8 mouse cellular contexts compared by ENCODE assay signal in the genomic region with DNA sequence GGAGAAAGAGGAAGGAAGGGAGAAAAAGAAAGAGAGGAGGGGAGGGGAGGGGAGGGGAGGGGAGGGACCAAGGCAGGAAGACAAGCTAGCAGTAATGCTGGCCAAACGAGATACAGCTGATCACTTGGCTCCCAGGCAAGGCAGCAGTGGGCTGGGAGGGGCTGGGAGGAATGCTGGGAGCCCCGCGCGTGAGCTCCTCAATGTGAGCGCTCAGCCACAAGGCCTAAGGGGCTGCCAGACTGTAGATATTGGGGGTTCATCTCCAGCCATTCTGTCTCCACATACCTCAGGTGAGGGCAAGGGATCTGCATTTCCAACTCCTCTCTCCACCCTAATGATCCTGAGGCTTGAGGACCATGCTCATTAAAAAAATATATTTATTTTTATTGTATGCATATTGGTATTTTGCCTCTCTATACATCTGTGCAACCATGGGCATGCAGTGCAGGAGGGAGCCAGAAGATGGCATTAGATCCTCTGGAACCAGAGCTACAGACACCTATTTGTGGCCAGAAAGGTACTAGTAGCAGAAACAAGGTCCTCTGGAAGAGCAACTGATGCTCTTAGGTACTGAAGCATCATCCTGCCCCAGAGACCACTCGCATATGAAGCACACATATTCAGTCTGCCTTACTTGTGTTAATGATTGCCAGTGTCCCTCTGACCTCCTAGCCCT. TPM values are rescaled to one million over a fixed set of nuclear protein-coding genes. Genes with fewer than 3 reads are reported as not detected.
DNase-seq lines count a peak whose midpoint lies in the region; ATAC-seq and TF ChIP-seq lines count a peak whose summit lies in the region.

No protein-coding gene starts in this region.

- peak; percentile 40; the same call in 1 of the 2 replicates for TF ChIP-seq CTCF in embryonic fibroblast, embryonic 13.5 days (IDR thresholded peaks at IDR 0.05; ENCODE audit: borderline replicate concordance, insufficient read depth, low read length)

- no peaks in the 10 kb centered on the region for H3K27me3 ChIP-seq in hindbrain, embryonic 11.5 days (ENCODE audit: control insufficient read depth, insufficient read depth, low read length)
- no peaks in the 10 kb centered on the region for H3K27me3 ChIP-seq in hindbrain, embryonic 10.5 days (ENCODE audit: insufficient read depth, poor library complexity, severe bottlenecking)
- no peaks in the 10 kb centered on the region for H3K27me3 ChIP-seq in kidney, embryonic 14.5 days (ENCODE audit: control insufficient read depth, insufficient read depth, low read length)
- no peaks in the 10 kb centered on the region for H3K27me3 ChIP-seq in embryonic facial prominence, embryonic 10.5 days (replicated peaks; ENCODE audit: low read depth, poor library complexity, severe bottlenecking)

- no peak for DNase-seq in hindbrain, embryonic 11.5 days (ENCODE audit: low spot score)
- no peak for DNase-seq in hindbrain, embryonic 10.5 days (ENCODE audit: low spot score)
- peak; percentile 12 for DNase-seq in Muller cell, postnatal 12 days (ENCODE audit: inconsistent ontology term)
- DNase-seq in lung, postnatal 36 days: peak; percentile 74
- peak; percentile 61 for DNase-seq in thymus, postnatal 14 days
- DNase-seq in embryonic facial prominence, embryonic 10.5 days (ENCODE audit: low spot score): no peak

- 0 out of 2 replicates have a peak, but pooled peaks have one; percentile 18 for ATAC-seq in hindbrain, embryonic 11.5 days (ENCODE audit: low FRiP score)
- ATAC-seq in kidney, embryonic 14.5 days (ENCODE audit: low FRiP score, low TSS enrichment): peak; percentile 11; the same call in 1 of the 2 replicates

- H3K9me3 ChIP-seq in hindbrain, embryonic 11.5 days (ENCODE audit: control insufficient read depth, low read length): no peaks in the 10 kb centered on the region
- H3K9me3 ChIP-seq in hindbrain, embryonic 10.5 days: no peaks in the 10 kb centered on the region
- no peaks in the 10 kb centered on the region for H3K9me3 ChIP-seq in kidney, embryonic 14.5 days (ENCODE audit: control insufficient read depth, low read length)
- H3K9me3 ChIP-seq in embryonic facial prominence, embryonic 10.5 days: no peaks in the 10 kb centered on the region

- 35% methylated on average over 6 of the region's 6 CpGs for whole genome bisulfite sequencing in hindbrain, embryonic 11.5 days
- 35% methylated on average over 6 of the region's 6 CpGs for WGBS in hindbrain, embryonic 10.5 days
- 20% methylated on average over 6 of the region's 6 CpGs for WGBS in kidney, embryonic 14.5 days
- WGBS in embryonic facial prominence, embryonic 10.5 days: 38% methylated on average over 6 of the region's 6 CpGs

- H3K36me3 ChIP-seq in hindbrain, embryonic 11.5 days (ENCODE audit: control insufficient read depth, insufficient read depth, low read length): no peaks in the 10 kb centered on the region
- H3K36me3 ChIP-seq in hindbrain, embryonic 10.5 days: no peaks in the 10 kb centered on the region
- H3K36me3 ChIP-seq in kidney, embryonic 14.5 days (ENCODE audit: control insufficient read depth, insufficient read depth, low read length): no peaks in the 10 kb centered on the region
- no peaks in the 10 kb centered on the region for H3K36me3 ChIP-seq in embryonic facial prominence, embryonic 10.5 days (replicated peaks)

- H3K27ac ChIP-seq in hindbrain, embryonic 11.5 days (ENCODE audit: low read depth, low read length): no peak overlapping the region
- H3K27ac ChIP-seq in hindbrain, embryonic 10.5 days: no peak overlapping the region
- H3K27ac ChIP-seq in embryonic fibroblast, embryonic 13.5 days (ENCODE audit: insufficient read depth, low read length): no peak overlapping the region
- H3K27ac ChIP-seq in kidney, embryonic 14.5 days (ENCODE audit: low read depth, low read length): peak overlapping the region; percentile 79; the same call in 1 of the 2 replicates
- no peak overlapping the region for H3K27ac ChIP-seq in embryonic facial prominence, embryonic 10.5 days (replicated peaks)

- H3K4me2 ChIP-seq in hindbrain, embryonic 11.5 days (replicated peaks; ENCODE audit: low read depth, low read length): no peak overlapping the region
- no peak overlapping the region for H3K4me2 ChIP-seq in kidney, embryonic 14.5 days (replicated peaks; ENCODE audit: low read depth, low read length)

- no peak overlapping the region for H3K9ac ChIP-seq in hindbrain, embryonic 11.5 days (ENCODE audit: low read depth, low read length)
- no peak overlapping the region for H3K9ac ChIP-seq in kidney, embryonic 14.5 days (ENCODE audit: low read depth, low read length)

- H3K4me3 ChIP-seq in hindbrain, embryonic 11.5 days (ENCODE audit: low read depth, low read length): no peak overlapping the region
- no peak overlapping the region for H3K4me3 ChIP-seq in hindbrain, embryonic 10.5 days
- H3K4me3 ChIP-seq in embryonic fibroblast, embryonic 13.5 days (ENCODE audit: insufficient read depth, low read length): no peak overlapping the region
- H3K4me3 ChIP-seq in kidney, embryonic 14.5 days (ENCODE audit: low read length): no peak overlapping the region
- H3K4me3 ChIP-seq in embryonic facial prominence, embryonic 10.5 days: no peak overlapping the region

- no peaks in the 10 kb centered on the region for H3K4me1 ChIP-seq in hindbrain, embryonic 11.5 days (replicated peaks; ENCODE audit: control insufficient read depth, insufficient read depth, low read length)
- peaks cover 30% of the 10 kb centered on the region; the same call in 1 of the 2 replicates for H3K4me1 ChIP-seq in hindbrain, embryonic 10.5 days (replicated peaks)
- H3K4me1 ChIP-seq in embryonic fibroblast, embryonic 13.5 days (ENCODE audit: control insufficient read depth, insufficient read depth, low read length): no peaks in the 10 kb centered on the region
- H3K4me1 ChIP-seq in kidney, embryonic 14.5 days (ENCODE audit: control insufficient read depth, insufficient read depth, low read length): no peaks in the 10 kb centered on the region; the same call in 1 of the 2 replicates
- peaks cover 29% of the 10 kb centered on the region for H3K4me1 ChIP-seq in embryonic facial prominence, embryonic 10.5 days

- TF ChIP-seq POLR2A in embryonic fibroblast, embryonic 13.5 days (IDR thresholded peaks at IDR 0.05; ENCODE audit: low read depth, low read length): no peak

RNA-seq across cellular contexts. Expression of a gene that starts 2.6 kb away (rescaled TPM):
- polyA plus RNA-seq in hindbrain, embryonic 11.5 days (2014; fragmentation: Nextera tagmentation; extraction: Ambion mirVana): 15.5 and 15.9 TPM in 2 replicates
- 13.2 and 14.6 TPM in 2 replicates for polyA plus RNA-seq in hindbrain, embryonic 10.5 days (2016; fragmentation: Nextera tagmentation; extraction: Ambion mirVana)
- polyA plus RNA-seq in embryonic fibroblast, embryonic 13.5 days (2011; ENCODE audit: insufficient read length, low read depth, missing spikeins): not detected in 2 replicates
- 31.8 and 36.8 TPM in 2 replicates for polyA plus RNA-seq in kidney, embryonic 14.5 days (2014; fragmentation: Nextera tagmentation; extraction: Ambion mirVana)
- polyA plus RNA-seq in embryonic facial prominence, embryonic 10.5 days (2016; fragmentation: Nextera tagmentation; extraction: Ambion mirVana): 15.4 and 15.6 TPM in 2 replicates

Comparison
In these comparisons a context has a peak if more than half of its experiments do, and no peak if none do; other contexts are left out.
1. DNase-seq: peak in Muller cell, postnatal 12 days (single experiment), lung, postnatal 36 days (single experiment) and thymus, postnatal 14 days (single experiment); none in hindbrain, embryonic 11.5 days (single experiment), hindbrain, embryonic 10.5 days (single experiment) and embryonic facial prominence, embryonic 10.5 days (single experiment).
2. RNA of a gene that starts 2.6 kb away (polyA plus RNA-seq): 31.8 to 36.8 TPM in kidney, embryonic 14.5 days, 15.5 to 15.9 TPM in hindbrain, embryonic 11.5 days, 15.4 to 15.6 TPM in embryonic facial prominence, embryonic 10.5 days and 13.2 to 14.6 TPM in hindbrain, embryonic 10.5 days; not detected in embryonic fibroblast, embryonic 13.5 days; every median in the first group is over 10 times any median in the second.